Mouse (Mus musculus) heart, postnatal 36 days (tissue): ENCODE data around the gene Myrf. TPM values are rescaled to one million over a fixed set of nuclear protein-coding genes. Genes with fewer than 3 reads are reported as not detected.

ENCODE experiments used
- DNase-seq, 2 experiments: peaks; one replicate each; pipeline ENCODE4 v3.0.0; 2021 to 2022
- intact Hi-C: fragments of 180-260 bp; cut with DNase I; formaldehyde crosslinking; loops from one replicate; pipeline ENCODE4 v1.15.1; 2025
- total RNA-seq, 2 experiments: library from RNA; stranded (reverse); gene quantifications; 2 replicates each; pipeline ENCODE4 v1.2.3; 2021

Myrf gene
- total RNA-seq, 2 experiments from 2014 or later: 5.9 to 7.3 TPM

- intact Hi-C loops: no loop called here
- DNase-seq: peak in 1 of 2 experiments; percentile 49
Observed at GRCm38 (mm10) chr19:10213796-10214471, 26.6 kb downstream of the Myrf start.

DNA sequence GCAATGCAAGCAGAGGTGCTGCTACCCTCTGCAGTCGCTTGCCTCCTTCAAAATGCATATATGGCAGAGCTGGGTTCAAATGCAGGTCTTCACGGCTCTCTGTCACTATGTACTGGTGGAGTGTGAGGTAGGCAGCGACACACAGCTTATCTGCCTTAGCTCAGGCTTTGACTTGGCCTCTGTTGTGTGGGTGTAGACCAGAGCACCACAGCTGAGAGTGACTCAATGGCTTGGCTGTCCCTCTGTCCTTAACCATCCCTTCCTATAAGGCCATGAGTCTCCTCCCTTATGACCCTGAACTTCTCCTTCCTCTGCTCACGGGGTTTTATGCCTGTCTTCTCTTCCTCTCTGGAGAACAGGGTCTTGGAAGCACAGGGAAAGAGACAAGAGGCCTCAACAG is 29.7 kb downstream of the Myrf start:
- DNase-seq: no peak
- intact Hi-C loops: no loop called here

DNA sequence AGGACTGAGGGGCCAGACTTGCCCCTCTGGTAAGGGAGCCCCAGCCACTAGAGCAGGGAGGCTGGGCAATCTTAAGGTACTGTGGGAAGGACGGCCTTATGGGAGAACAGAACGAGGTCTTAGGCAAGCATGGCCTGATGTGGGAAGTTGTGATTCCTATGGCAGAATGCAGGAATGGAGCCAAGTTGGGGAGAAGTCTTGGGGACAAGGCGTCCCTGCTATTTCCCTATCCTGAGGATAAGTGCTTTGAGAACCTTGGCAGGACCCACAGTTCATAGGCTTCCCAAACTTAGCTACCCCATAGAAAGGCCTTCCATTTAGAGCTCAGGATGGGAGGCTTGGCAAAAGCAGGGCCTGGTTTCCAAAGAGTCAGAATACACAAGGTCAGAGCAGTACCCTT is 31.7 kb downstream of the Myrf start:
- intact Hi-C loops: no loop called here
- DNase-seq: peak in 1 of 2 experiments; percentile 37

GRCm38 (mm10) chr19:10205051-10205450 is 35.5 kb downstream of the Myrf start:
- no peak for DNase-seq
- intact Hi-C loops: no loop called here

DNA sequence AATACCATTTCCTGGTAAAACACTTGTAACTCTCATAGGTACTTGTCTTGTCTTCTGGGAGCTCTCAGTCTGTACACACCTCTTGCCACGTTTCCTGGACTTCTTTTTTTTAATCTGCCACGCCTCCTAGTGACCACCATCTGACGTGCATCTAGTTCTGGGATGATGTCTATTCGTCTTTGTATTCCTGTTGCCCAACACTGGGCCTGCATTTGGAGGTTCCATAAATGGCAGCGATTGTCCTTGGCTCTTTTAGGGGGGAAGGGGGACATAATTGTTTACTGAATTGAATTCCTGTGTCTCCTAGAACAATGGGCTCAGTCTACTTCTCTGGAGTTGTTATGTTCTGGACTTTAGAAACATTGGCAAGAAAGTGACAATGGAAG is 35.9 kb downstream of the Myrf start:
- DNase-seq: peak in 1 of 2 experiments; percentile 23
- intact Hi-C loops: no loop called here

- DNase-seq: peak; percentile 95 to 96
- intact Hi-C loops: loop anchor here (2.0 kb wide), 1 partner anchor 19 kb away; no protein-coding TSS in a partner anchor
Observed at GRCm38 (mm10) chr19:10203848-10204615, 36.5 kb downstream of the Myrf start, which contains the start of the genes Tmem258 and Fen1. Gene Tmem258, plus strand, starts transcription at chr19:10204014. Gene Fen1, minus strand, starts transcription at chr19:10204169.

GRCm38 (mm10) chr19:10203146-10203847 is 37.3 kb downstream of the Myrf start:
- intact Hi-C loops: loop anchor here (2.0 kb wide), 1 partner anchor 18 kb away; no protein-coding TSS in a partner anchor
- DNase-seq: no peak

DNA sequence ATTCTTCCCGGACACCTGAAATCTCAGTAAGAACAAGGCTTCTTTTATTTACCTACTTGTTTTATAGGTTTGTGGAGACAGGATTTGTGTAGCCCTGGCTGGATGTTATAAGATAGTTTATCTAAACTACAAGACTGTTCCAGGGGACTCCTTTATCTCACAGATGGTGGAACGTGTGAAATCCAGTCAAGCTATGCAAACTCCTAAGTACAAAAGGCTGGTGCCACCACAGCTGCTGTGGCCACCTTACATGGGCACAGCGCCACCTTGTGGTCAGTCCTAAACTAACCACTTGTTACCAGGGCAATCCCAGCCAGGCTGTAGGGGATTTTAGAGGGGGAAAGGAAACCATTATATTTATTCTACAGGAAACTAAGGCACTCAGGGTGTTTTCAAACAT is 41.8 kb downstream of the Myrf start:
- DNase-seq: peak; percentile 79 to 85
- intact Hi-C loops: loop anchor here (2.0 to 5.0 kb wide), 3 partner anchors 161 to 282 kb away; partner anchors contain the start of genes Best1 and Rab3il1

GRCm38 (mm10) chr19:10198286-10198685 is 42.3 kb downstream of the Myrf start:
- DNase-seq: no peak
- intact Hi-C loops: loop anchor here (2.0 to 5.0 kb wide), 3 partner anchors 161 to 281 kb away; partner anchors contain the start of genes Best1 and Rab3il1

GRCm38 (mm10) chr19:10197130-10197529 is 43.4 kb downstream of the Myrf start:
- no peak for DNase-seq
- intact Hi-C loops: loop anchor here (5.0 kb wide), 1 partner anchor 160 kb away; no protein-coding TSS in a partner anchor

GRCm38 (mm10) chr19:10195252-10195651 is 45.3 kb downstream of the Myrf start:
- no peak for DNase-seq
- intact Hi-C loops: loop anchor here (5.0 kb wide), 1 partner anchor 158 kb away; no protein-coding TSS in a partner anchor

DNA sequence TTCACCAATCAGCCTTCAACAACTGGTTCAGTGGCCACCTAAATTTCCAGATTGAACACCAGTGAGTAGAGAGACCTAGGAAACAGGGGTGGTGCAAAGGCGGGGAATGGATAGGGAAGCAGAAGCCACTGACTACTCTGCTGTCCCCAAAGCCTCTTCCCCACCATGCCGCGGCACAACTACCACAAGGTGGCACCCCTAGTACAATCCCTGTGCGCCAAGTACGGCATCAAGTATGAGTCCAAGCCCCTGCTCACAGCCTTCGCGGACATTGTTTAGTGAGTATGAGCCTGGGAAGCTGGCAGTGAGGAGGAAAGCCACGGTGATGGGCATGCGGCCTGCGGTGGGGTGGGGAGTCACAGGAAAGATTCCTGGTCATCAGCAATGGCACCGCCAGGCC is 46.2 kb downstream of the Myrf start:
- DNase-seq: no peak
- intact Hi-C loops: no loop called here

GRCm38 (mm10) chr19:10191326-10191725 is 49.2 kb downstream of the Myrf start:
- DNase-seq: peak in 1 of 2 experiments; percentile 24
- intact Hi-C loops: no loop called here

DNA sequence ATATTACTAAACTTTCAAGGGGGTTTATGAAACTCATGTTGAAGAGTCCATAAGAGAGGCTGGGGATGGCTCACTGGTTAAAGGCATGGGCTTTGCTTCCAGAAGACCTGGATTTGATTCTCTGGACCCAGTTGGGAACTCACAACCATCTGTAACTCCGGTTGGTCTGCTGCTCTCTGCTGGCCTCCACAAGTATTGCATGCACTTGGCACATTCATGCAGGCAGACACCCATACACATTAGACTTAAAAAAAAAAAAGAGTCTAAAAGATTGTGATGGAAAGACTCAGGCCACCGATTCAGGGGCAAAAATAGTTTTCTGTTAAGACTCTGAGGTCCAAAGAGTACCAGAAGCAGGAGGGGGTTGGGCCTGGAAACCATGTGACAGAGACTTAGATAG is 49.8 kb downstream of the Myrf start:
- intact Hi-C loops: no loop called here

GRCm38 (mm10) chr19:10189940-10190339 is 50.6 kb downstream of the Myrf start:
- intact Hi-C loops: no loop called here
- no peak for DNase-seq

More for the DNA sequence above, 49.8 kb downstream of the Myrf start:
- DNase-seq: peak; percentile 70 to 77

DNA sequence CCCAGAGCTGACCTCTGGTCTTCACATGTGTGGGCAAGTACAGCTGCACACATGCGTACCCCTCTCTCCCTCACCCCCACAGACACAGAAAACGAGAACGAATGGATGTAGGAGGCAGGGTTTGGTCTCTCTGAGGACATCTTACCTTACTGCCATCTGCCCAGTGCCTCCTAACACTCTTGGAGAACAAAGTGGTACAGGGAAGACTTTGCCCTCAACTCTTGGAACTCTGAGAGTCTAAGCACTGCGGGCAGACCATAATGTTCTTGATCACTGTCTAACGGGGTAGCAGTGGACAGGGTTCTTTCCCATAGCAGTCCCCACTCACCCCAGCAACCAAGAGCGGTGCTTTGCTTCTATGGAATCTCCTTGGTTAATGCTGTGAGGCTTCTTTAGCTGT is 51.5 kb downstream of the Myrf start:
- intact Hi-C loops: no loop called here
- no peak for DNase-seq

GRCm38 (mm10) chr19:10188281-10188811 is 52.2 kb downstream of the Myrf start:
- no peak for DNase-seq
- intact Hi-C loops: no loop called here

- DNase-seq: no peak
- intact Hi-C loops: no loop called here
Observed at GRCm38 (mm10) chr19:10186569-10186968, 54.0 kb downstream of the Myrf start.

GRCm38 (mm10) chr19:10185876-10186275 is 54.7 kb downstream of the Myrf start:
- intact Hi-C loops: loop anchor here (2.0 kb wide), 1 partner anchor 17 kb away; no protein-coding TSS in a partner anchor
- DNase-seq: no peak

DNA sequence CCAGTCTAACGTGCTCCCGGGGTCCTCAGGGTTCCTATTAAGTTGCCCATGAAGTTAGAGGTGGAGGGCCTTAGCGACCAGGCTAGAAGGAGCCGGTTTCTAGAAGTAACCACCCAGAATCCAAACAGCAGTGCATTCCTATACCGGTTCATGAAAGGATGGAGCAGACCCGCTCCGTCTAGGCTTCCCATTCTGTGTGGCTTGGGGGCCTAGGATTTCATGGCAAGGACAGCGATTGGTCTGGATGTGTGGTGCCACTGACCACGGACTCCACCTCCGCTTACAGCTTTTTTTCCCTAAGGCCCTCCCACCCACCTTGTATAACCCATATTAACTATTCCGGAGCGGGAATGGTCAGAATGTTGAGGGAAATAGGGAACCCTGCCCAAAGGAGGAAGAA is 56.5 kb downstream of the Myrf start:
- intact Hi-C loops: loop anchor here (2.0 to 5.0 kb wide), 3 partner anchors 19 to 142 kb away; partner anchors contain the start of genes Fads2 and Fads3
- DNase-seq: no peak
